Mouse (Mus musculus): ENCODE measurements around the gene Gm1113. TPM values are rescaled to one million over a fixed set of nuclear protein-coding genes. Genes with fewer than 3 reads are reported as not detected.

Gm1113 gene
- total and polyA plus RNA-seq, 3 experiments: not detected

DNA sequence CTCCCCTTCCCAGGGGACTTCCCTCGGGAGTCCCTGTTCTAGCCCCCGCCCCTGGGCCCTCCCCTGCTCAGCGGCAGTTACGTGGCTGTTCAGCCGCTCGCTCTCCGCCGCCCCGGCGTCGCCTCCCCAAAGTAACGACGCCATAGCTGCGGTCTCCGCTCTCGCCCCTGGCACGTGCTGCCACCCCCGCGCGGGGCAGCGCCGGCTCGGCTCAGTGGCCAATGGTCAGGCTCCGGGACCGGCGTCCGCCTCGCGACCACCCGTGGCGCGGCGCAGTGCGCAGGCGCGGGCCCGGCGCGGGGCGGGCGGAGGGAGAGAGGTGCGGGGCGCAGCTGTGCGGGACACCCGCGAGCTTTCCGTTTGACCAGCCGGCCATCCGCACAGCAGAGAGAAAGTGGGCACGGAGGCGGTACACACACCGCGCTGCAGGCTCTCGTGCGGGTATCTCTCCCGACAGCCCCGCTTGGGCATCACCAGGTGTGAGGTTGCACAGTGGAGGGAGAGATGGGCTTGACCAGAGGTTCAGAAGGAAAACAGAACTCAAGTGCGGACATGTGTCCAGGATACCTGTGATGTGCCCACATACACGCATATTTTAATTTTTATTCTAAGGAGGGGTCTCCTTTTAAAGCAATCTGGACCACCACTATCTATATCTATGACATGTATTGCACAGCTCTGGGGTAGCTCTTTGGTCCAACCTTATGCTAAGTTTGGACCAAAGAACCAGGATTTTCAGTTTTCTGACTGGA, 40.4 kb upstream of the Gm1113 start, which contains the start of the genes Ddx25 and Pus3:
Gene Ddx25 (minus strand): TSS at position 272 of the 752 bp plus-strand sequence.
Gene Pus3 (plus strand): TSS at position 339 of the 752 bp plus-strand sequence.
- no peak for ATAC-seq (ENCODE audit: extremely low read depth, insufficient number of reproducible peaks, low FRiP score, poor library complexity, severe bottlenecking)
- Histone ChIP-seq H3K4me1 (ENCODE audit: insufficient read depth, low read depth, low read length) (peaks cover 25% of the 10 kb centered on the region), H3K9me3 (replicated peaks) (no peaks in the 10 kb centered on the region), H3K36me3 (replicated peaks) (peaks cover 17% of the 10 kb centered on the region), H3K4me3 (ENCODE audit: low read depth, low read length) (peak within 1 kb of the TSS; percentile 73), H3K27me3 (ENCODE audit: insufficient read depth, low read length) (peaks cover 29% of the 10 kb centered on the region)
- no peak for DNase-seq (ENCODE audit: low spot score)
- TF ChIP-seq POLR2AphosphoS5 (IDR thresholded peaks at IDR 0.05; ENCODE audit: insufficient replicate concordance, low read depth, low read length) (no peak), CTCF (IDR thresholded peaks at IDR 0.05; ENCODE audit: low read depth, low read length) (no peak), TAL1 (conservative IDR thresholded peaks at IDR 0.05; ENCODE audit: low read depth, low read length) (no peak), GATA2 (IDR thresholded peaks at IDR 0.05; ENCODE audit: borderline replicate concordance, low read depth, low read length) (no peak), GATA1 (IDR thresholded peaks at IDR 0.05; ENCODE audit: borderline replicate concordance, low read length) (no peak)

DNA sequence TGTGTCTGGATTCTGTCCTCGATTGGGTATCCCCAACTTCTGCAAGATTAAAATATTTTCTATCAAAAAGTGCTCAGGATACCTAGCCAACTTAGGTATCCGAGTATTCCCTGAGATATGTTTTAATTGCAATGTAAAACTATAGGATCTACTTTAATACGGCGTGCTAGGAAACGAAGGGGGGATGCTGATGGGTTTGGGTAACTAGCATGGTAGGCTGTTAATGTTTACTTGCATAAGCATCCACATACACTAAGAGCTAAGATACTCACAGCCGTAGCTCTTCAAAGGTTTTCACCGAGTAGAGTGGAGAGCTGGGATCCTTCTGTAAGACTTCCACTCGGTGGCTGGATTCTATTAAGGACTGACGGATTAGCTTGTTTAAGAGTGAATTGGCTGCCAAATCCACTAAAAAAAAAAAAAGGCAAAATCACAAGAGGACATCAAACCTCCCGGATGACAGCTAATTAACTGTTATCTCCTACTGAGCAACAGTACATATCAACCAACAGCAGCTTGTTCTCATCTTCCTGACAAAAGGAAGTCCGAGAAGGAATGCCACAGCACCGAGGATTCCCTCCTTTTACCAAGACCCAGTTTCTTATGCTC, 38.5 kb upstream of the Gm1113 start:
- TF ChIP-seq CTCF (IDR thresholded peaks at IDR 0.05; ENCODE audit: low read depth, low read length) (no peak), GATA1 (IDR thresholded peaks at IDR 0.05; ENCODE audit: borderline replicate concordance, low read length) (no peak), POLR2AphosphoS5 (IDR thresholded peaks at IDR 0.05; ENCODE audit: insufficient replicate concordance, low read depth, low read length) (no peak), TAL1 (conservative IDR thresholded peaks at IDR 0.05; ENCODE audit: low read depth, low read length) (no peak), GATA2 (IDR thresholded peaks at IDR 0.05; ENCODE audit: borderline replicate concordance, low read depth, low read length) (no peak)
- DNase-seq (ENCODE audit: low spot score): no peak
- peaks cover 20% of the 10 kb centered on the region for H3K4me1 ChIP-seq (ENCODE audit: insufficient read depth, low read depth, low read length)
- H3K9me3 ChIP-seq (replicated peaks): no peaks in the 10 kb centered on the region
- no peak overlapping the region for H3K4me3 ChIP-seq (ENCODE audit: low read depth, low read length)
- ATAC-seq (ENCODE audit: extremely low read depth, insufficient number of reproducible peaks, low FRiP score, poor library complexity, severe bottlenecking): no peak
- H3K36me3 ChIP-seq (replicated peaks): peaks cover 8% of the 10 kb centered on the region
- peaks cover 34% of the 10 kb centered on the region for H3K27me3 ChIP-seq (ENCODE audit: insufficient read depth, low read length)

DNA sequence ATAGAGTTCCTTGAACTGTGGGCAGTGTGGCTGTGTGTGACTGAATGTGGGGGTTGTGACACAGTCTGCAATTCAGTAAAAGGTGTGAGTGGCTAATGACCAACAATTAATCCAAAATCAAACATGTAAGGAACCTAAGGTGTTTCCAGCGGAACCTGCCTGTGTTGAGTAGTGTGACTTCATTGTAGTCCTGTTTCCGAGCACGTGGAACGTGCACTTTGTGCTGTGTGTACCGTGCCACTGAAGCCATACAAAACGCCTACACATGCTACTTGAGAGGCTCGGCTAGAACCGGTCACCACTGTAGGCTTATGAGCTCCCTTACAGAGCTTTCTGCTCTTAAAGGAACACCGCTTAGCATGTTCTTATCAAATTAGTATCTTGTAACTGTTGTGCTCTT, 30.4 kb upstream of the Gm1113 start:
- Histone ChIP-seq H3K36me3 (replicated peaks) (no peaks in the 10 kb centered on the region), H3K27me3 (ENCODE audit: insufficient read depth, low read length) (peaks cover 23% of the 10 kb centered on the region), H3K4me3 (ENCODE audit: low read depth, low read length) (no peak overlapping the region), H3K9me3 (replicated peaks) (no peaks in the 10 kb centered on the region), H3K4me1 (ENCODE audit: insufficient read depth, low read depth, low read length) (no peaks in the 10 kb centered on the region)
- ATAC-seq (ENCODE audit: extremely low read depth, insufficient number of reproducible peaks, low FRiP score, poor library complexity, severe bottlenecking): no peak
- TF ChIP-seq POLR2AphosphoS5 (IDR thresholded peaks at IDR 0.05; ENCODE audit: insufficient replicate concordance, low read depth, low read length): no peak
- no peak for TF ChIP-seq GATA2 (IDR thresholded peaks at IDR 0.05; ENCODE audit: borderline replicate concordance, low read depth, low read length)
- no peak for TF ChIP-seq GATA1 (IDR thresholded peaks at IDR 0.05; ENCODE audit: borderline replicate concordance, low read length)
- no peak for TF ChIP-seq TAL1 (conservative IDR thresholded peaks at IDR 0.05; ENCODE audit: low read depth, low read length)
- no peak for TF ChIP-seq CTCF (IDR thresholded peaks at IDR 0.05; ENCODE audit: low read depth, low read length)
- DNase-seq (ENCODE audit: low spot score): no peak

DNA sequence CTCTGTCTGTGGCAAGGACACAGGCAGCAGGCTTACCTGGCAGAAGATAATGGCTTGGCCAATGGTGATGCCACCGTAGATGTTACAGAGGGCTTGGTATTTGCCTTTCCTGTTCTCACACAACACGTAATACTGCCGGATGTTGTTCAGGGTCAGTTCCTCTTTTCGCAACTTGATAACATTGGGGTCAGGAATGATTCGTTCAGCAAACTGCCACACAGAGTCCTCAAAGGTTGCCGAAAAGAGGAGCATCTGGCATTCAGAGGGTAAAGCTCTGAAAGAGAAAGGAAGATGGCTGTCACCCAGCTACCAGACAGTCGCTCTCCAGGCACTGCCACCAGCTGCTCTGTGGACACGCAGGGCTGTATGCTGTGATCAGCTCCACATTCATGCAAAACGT, 28.7 kb upstream of the Gm1113 start:
- Histone ChIP-seq H3K9me3 (replicated peaks) (no peaks in the 10 kb centered on the region), H3K36me3 (replicated peaks) (no peaks in the 10 kb centered on the region), H3K4me1 (ENCODE audit: insufficient read depth, low read depth, low read length) (no peaks in the 10 kb centered on the region), H3K4me3 (ENCODE audit: low read depth, low read length) (no peak overlapping the region), H3K27me3 (ENCODE audit: insufficient read depth, low read length) (peaks cover 22% of the 10 kb centered on the region; the same call in 1 of the 2 replicates)
- ATAC-seq (ENCODE audit: extremely low read depth, insufficient number of reproducible peaks, low FRiP score, poor library complexity, severe bottlenecking): no peak
- TF ChIP-seq GATA2 (IDR thresholded peaks at IDR 0.05; ENCODE audit: borderline replicate concordance, low read depth, low read length) (no peak), POLR2AphosphoS5 (IDR thresholded peaks at IDR 0.05; ENCODE audit: insufficient replicate concordance, low read depth, low read length) (no peak), TAL1 (conservative IDR thresholded peaks at IDR 0.05; ENCODE audit: low read depth, low read length) (no peak), GATA1 (IDR thresholded peaks at IDR 0.05; ENCODE audit: borderline replicate concordance, low read length) (no peak), CTCF (IDR thresholded peaks at IDR 0.05; ENCODE audit: low read depth, low read length) (no peak)
- DNase-seq (ENCODE audit: low spot score): no peak

DNA sequence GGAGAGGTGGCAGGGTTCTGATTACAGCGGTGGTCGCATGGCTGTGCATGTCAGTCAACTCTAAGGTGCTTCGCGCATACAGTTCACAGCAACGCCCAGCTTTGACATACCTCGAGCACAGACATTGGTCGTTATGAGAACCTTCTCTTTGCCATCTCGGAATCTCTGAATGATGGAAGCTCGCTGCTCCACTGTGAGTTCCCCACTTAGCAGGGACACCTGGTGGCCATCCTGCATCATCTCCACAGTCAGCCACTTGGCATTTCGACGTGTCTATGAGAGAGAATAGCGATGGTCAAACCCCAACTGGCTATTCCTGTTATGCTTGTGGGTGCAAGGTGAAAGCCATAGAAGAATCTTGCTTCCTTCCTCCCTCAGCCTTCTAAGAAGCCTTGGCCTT, 27.6 kb upstream of the Gm1113 start:
- no peaks in the 10 kb centered on the region for H3K4me1 ChIP-seq (ENCODE audit: insufficient read depth, low read depth, low read length)
- TF ChIP-seq GATA1 (IDR thresholded peaks at IDR 0.05; ENCODE audit: borderline replicate concordance, low read length) (no peak), CTCF (IDR thresholded peaks at IDR 0.05; ENCODE audit: low read depth, low read length) (no peak), TAL1 (conservative IDR thresholded peaks at IDR 0.05; ENCODE audit: low read depth, low read length) (no peak), POLR2AphosphoS5 (IDR thresholded peaks at IDR 0.05; ENCODE audit: insufficient replicate concordance, low read depth, low read length) (no peak), GATA2 (IDR thresholded peaks at IDR 0.05; ENCODE audit: borderline replicate concordance, low read depth, low read length) (no peak)
- DNase-seq (ENCODE audit: low spot score) (no peak), ATAC-seq (ENCODE audit: extremely low read depth, insufficient number of reproducible peaks, low FRiP score, poor library complexity, severe bottlenecking) (no peak)
- no peak overlapping the region for H3K4me3 ChIP-seq (ENCODE audit: low read depth, low read length)
- H3K36me3 ChIP-seq (replicated peaks): no peaks in the 10 kb centered on the region
- H3K27me3 ChIP-seq (ENCODE audit: insufficient read depth, low read length): peaks cover 21% of the 10 kb centered on the region; the same call in 1 of the 2 replicates
- no peaks in the 10 kb centered on the region for H3K9me3 ChIP-seq (replicated peaks)

GRCm38 (mm10) chr9:35544666-35545065, 26.6 kb upstream of the Gm1113 start:
- Histone ChIP-seq H3K4me3 (ENCODE audit: low read depth, low read length) (no peak overlapping the region), H3K27me3 (ENCODE audit: insufficient read depth, low read length) (peaks cover 25% of the 10 kb centered on the region; the same call in 1 of the 2 replicates), H3K9me3 (replicated peaks) (no peaks in the 10 kb centered on the region), H3K36me3 (replicated peaks) (no peaks in the 10 kb centered on the region), H3K4me1 (ENCODE audit: insufficient read depth, low read depth, low read length) (no peaks in the 10 kb centered on the region)
- no peak for ATAC-seq (ENCODE audit: extremely low read depth, insufficient number of reproducible peaks, low FRiP score, poor library complexity, severe bottlenecking)
- TF ChIP-seq GATA2 (IDR thresholded peaks at IDR 0.05; ENCODE audit: borderline replicate concordance, low read depth, low read length) (no peak), GATA1 (IDR thresholded peaks at IDR 0.05; ENCODE audit: borderline replicate concordance, low read length) (no peak), TAL1 (conservative IDR thresholded peaks at IDR 0.05; ENCODE audit: low read depth, low read length) (no peak), POLR2AphosphoS5 (IDR thresholded peaks at IDR 0.05; ENCODE audit: insufficient replicate concordance, low read depth, low read length) (no peak), CTCF (IDR thresholded peaks at IDR 0.05; ENCODE audit: low read depth, low read length) (no peak)
- DNase-seq (ENCODE audit: low spot score): no peak
